Mouse (Mus musculus): Measurements from ENCODE around the gene Filip1l. TPM values are rescaled to one million over a fixed set of nuclear protein-coding genes. Genes with fewer than 3 reads are reported as not detected.

Gene Filip1l
- total RNA-seq, 2 experiments from 2014 or later, result 3.0 to 3.5 TPM

DNA sequence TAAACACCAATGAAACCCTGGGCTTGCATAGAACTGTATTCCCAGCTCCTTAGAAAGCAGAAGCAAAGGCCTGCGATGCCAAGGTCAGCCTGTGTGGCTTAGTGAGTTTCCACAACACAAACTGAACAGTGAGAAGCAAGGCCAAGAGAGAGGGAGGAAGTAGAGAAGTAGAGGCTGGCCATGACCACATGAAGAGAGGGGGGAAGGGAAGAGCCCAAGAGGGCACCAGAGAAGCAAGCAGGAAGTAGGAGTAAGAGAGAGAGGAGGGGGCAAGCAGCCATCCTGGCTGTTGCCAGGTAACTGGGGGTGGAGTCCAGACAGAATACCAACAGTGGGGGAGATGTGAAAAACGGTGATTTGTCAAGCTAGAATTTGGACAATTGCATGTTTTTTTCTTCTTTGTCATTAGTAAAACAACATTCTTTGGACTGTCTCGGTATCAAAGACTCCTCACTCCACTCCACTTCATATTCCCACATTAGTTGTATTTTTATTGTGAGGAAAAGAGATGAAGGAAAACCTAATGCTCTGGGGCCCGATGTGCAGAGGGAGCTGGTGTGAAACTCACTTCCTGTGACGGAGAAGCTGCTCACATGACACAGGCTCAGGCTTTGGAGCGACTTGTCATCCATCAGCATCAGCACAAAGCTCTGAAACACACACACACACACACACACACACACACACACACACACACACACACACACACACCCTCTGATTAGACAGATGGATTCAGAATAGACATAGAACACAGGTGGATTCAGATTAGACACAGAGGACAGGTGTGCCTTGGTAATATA, 70.3 kb downstream of the Filip1l start:
- no peak for DNase-seq (ENCODE audit: low spot score in 2 of 2)
- intact Hi-C loops (cut with DNase I), result no loop called here

DNA sequence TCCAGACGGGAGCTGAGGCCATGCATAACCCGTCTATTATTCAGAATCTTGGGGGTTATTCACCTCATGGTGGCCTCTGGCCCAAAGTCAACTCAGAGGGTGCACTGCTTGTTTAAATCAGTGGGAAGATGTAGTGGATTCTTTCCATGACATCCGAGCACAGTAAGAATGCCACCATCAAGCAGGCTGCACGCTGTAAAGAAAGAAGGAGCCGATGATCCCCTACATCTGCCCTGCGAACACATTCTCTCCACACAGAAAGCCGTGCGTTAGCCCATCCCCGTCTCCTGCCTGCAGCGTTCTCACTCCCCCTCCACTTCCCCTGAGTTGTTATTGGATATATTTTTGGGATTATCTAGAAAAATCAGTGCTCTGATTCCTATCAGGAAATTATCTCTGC, 73.8 kb downstream of the Filip1l start:
- intact Hi-C loops (cut with DNase I), result no loop called here
- DNase-seq (ENCODE audit: low spot score in 2 of 2), result no peak

DNA sequence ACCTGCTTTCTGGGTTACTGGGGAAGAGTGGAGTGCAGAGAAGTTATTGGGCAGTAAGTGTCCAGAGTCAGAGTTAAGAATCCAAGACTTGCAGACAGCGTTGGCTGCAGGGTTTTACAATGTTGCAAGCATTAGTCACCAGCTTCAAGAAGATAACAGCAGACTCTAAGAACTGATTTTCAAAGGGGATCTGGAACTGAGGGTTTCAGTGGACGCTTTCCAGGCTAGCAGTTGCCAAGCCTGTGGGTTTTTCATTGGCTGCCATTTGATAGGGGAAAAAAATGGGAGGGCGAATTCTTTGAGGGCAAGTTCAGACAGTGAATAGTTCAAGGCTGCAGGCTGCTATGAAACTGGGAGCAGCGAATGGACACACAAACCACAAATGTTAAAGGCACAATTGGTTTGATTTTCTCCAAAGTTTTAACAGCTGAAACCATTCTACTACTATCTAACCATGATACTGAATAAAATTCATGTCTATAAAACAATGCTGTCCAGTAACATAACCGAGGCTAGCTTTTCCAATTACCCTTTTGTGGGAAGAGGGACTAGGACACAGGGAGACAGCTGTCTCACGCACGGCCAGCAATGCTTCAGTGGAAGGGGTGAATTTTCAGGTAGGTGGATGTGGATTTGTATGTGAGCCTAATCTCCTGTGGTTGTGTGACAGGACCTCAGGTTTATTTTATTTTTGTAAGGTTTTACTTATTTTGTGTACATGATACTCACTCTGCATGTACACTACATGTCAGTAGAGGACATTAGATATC, 74.8 kb downstream of the Filip1l start:
- DNase-seq (ENCODE audit: low spot score in 2 of 2), result no peak
- intact Hi-C loops (cut with DNase I), result no loop called here

DNA sequence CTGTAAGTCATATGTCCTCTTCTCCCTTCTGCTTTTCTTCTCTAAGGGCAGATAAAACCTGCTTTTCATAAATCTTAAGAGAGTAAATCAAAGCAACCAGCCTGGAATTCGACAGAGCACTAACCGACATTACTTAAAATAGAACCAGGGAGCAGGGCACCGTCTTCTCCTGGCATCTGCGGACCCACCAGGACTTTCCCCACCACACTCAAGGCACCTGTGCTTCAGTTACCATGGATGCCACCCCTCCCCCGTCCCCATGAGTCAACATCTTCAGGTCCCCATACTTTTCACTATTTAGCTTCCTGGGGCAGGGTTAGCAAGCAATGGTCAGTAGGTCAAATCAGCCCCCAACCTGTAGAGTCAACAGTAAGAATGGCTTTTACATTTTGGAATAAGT, 76.1 kb downstream of the Filip1l start:
- DNase-seq (ENCODE audit: low spot score in 2 of 2), result no peak
- intact Hi-C loops (cut with DNase I), result no loop called here

DNA sequence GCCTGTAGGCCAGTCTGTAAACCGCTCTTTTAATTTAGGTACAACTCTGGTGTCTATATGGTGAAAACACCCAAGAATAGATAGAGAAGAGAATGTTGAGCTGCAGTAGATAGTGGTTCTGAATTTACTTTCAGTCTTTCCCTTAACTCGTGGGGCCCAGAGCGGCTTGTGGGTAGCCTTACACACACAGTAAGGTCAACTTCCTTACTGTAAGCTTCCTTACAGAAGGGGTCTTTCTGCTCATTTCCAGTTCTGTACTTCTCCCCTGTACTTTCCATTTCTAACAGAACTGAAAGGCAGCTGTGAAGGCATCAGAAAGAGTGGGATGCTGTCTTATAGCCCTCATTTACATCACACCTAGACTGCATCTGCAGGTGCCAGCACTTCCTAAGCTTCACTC, 78.4 kb downstream of the Filip1l start:
- DNase-seq (ENCODE audit: low spot score in 2 of 2), result no peak
- intact Hi-C loops (cut with DNase I), result no loop called here

DNA sequence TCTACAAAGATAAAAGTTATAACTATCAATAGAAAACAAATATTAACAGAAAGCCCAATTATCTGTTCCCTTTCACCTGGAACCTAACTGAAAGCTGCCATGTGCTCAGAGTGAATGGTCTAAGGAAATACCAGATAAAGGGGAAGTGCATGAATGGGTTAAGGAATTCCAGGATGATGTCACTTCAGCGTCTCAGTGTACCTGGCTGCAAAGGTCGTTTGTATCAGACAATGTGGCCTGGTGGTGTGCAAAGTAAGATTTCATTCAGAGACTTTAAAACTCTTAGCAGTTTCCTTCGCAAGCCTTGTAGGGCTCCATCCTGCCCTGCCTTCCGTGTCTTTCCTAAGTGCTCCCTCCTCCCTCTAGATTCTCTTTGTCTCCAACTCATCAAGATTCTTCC, 80.3 kb downstream of the Filip1l start:
- no peak for DNase-seq (ENCODE audit: low spot score in 2 of 2)
- intact Hi-C loops (cut with DNase I), result no loop called here

DNA sequence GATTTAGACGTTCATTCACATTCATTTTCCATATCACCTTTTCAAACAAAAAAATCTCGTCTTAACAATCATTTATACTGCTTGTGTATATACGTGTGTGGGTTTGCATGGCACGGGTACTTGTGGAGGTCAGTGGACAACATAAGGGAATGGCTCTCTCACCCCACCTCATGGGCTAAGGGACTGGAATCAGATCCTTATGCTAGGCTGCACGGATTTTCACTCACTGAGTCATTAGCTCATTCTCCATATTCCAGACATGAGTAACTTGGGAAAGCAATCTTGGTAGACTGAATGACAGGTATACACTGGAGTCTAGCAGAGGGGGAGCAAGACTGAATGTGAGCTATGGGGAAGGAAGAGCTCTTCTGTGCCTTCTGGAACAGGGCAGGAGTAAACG, 80.8 kb downstream of the Filip1l start:
- no peak for DNase-seq (ENCODE audit: low spot score in 2 of 2)
- intact Hi-C loops (cut with DNase I), result no loop called here

DNA sequence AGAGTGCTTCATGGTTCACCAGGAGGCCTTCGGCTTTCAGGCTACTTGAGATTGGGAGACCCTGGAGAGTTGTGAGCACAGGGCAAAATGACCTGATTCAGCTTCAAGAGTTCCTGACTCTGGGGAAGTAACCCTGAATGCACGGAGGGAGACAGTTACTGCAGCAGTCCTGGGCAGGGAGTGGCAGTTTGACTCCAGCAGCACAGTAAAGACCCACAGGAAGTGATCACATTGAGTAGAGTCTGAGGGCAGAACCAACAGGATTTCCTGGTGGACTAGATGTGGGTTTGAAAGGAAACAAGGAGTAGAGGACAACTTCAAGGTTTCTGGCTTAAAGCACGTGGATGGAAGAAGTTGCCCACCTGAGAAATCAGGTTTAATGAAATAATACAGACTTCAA, 81.7 kb downstream of the Filip1l start:
- no peak for DNase-seq (ENCODE audit: low spot score in 2 of 2)
- intact Hi-C loops (cut with DNase I), result no loop called here

DNA sequence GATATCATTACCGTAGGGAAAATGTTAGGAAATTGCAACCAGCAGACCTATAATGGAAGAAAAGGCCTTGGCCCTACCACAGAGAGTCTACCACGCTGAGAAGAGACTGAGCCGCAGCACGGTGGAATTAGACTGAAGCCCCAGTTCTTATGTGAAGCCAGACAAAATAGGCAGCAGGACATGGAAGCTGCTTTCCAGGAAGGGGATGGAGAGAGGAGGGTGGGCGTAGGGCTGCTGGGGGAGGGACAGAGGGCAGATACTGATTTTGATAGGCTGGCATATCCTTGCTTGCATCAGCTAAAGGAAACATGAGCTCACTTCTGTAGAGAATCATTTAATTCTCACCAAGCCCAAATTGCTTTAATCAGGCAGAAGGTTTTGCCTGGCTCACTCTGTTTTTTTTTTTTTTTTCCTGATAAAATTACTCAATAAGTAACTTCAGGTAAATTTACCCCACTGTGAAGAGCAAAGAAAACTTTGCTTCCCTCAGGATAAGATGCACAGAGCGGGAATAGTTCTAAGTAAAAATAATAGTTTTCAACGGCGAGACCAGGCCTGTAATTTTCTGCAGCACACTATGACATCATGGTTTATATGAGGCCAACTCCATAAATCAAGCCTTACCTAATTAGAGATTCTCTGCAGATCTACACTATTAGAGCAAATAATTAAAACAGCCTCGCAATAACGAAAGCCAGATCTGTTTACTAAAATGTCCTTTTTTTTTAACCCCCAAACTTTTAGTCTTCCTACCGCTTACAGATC, 84.8 kb downstream of the Filip1l start:
- no peak for DNase-seq (ENCODE audit: low spot score in 2 of 2)
- intact Hi-C loops (cut with DNase I), result no loop called here

DNA sequence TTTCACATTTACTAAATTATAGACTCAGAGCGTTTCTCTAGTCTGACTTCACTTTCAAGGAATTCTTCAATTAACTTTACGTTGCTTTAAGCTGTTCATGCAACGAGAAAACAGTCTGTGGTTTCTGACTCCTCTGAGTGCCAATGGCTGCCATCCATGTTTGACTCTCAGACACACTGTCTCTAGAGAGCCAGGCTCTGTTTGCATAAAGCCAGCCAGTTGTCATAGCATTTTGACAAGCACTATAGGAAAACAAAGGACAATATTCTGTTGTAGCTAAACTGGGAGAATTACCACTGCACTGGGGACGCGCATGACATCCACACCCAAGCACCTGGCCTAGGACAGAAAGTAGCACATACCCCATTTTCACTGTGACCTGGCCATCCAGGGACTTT, 85.4 kb downstream of the Filip1l start:
- DNase-seq (ENCODE audit: low spot score in 2 of 2), result no peak
- intact Hi-C loops (cut with DNase I), result no loop called here

DNA sequence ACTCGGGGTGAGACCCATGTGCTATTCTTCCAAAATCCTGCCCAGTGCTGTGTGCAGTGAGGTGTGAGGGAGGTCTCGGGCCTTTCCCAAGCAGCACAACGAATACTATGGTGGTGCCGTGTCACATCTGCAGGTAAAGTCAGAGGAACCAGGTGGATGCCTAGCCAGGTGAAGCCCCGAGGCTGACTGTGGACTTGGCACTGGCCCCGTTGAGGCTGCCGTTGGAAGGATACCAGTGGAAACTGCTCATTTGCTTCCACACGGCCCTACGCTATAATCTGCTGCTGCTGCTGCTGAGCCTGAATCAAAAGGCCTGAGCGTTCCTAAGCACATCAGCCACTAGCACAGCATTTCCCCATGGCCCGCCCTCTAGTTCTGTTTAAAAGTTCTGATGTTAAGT, 86.3 kb downstream of the Filip1l start:
- intact Hi-C loops (cut with DNase I), result no loop called here

DNA sequence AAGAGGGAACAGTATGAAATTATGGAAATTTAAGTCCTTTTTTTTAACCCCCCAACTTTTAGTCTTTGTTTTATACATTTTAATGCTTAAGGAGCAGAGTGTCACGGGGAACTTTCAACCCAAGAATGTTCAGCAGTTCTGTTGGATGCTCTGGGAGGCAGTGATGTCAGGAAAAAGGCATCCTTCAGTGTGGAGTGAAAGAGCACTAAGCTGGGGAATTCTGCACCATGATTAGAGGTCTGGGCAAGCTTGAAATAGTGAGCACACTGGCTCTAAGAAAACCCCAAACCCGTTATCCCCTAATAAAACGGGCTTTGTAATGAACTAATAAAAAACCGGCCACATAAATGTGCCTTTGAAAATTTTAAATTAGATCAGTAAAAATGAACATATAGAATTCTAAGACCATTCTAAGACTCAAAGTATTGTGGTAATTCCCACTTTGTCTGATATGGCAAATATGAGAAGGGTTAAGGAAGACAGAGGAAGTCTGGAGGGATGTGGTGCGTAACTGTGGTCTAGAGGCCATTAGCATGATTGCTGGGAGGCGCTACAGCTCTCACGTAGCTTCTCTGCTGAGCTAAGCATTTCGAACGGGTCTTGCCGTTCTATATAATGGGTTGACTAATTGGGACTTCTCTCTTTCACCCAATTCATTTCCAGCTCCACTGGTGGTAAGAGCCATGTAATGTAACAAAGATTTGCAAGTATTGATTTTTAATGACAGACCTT, 88.0 kb downstream of the Filip1l start:
- intact Hi-C loops (cut with DNase I), result no loop called here
- DNase-seq (ENCODE audit: low spot score in 2 of 2), result no peak

More for the DNA sequence above, 86.3 kb downstream of the Filip1l start:
- no peak for DNase-seq (ENCODE audit: low spot score in 2 of 2)

DNA sequence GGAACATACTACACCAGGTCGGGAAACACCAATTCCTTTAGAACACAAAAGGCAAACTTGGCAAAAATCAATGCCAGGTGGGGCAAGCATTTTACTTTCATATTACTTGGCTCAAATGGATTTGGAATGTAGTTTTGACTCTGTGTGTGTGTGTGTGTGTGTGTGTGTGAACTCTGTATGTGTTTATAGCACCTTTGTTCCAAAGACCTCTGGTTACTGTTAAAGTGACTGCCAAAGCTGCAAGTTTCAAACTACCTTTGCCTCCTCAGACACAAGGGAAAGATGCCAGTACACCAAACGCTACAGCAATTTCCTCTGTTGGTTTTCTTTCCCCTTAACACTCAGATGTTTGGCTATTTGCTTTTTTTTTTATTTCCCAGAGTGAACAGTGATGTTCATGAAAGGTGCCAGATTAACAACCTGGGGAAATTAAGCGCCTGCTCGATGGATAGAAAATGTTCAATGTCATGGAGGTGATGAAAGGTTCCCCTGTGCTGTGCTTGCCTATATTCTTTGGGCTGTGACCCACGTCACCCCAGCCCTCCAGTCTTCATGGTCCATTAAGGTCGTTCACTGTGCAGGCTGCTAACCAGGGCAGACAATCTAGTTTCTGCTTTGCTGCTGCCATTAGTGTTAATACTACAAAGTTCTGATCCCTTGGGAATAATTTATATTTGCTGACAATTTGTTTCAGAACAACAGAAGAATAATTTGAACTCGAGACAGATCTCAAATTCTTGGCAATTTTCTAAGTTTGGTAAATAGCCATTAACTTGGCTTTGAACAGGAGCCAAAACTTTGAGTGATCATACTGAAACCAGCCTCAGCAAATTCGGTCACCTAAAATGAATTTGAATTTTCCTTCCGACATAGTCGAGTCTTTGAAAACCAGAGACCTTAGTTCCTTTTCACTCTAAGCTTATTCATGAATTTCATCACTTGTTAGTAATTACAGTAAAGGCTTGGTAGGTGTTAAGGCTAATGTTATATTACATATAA, 92.5 kb downstream of the Filip1l start:
- no peak for DNase-seq (ENCODE audit: low spot score in 2 of 2)
- intact Hi-C loops (cut with DNase I), result no loop called here

DNA sequence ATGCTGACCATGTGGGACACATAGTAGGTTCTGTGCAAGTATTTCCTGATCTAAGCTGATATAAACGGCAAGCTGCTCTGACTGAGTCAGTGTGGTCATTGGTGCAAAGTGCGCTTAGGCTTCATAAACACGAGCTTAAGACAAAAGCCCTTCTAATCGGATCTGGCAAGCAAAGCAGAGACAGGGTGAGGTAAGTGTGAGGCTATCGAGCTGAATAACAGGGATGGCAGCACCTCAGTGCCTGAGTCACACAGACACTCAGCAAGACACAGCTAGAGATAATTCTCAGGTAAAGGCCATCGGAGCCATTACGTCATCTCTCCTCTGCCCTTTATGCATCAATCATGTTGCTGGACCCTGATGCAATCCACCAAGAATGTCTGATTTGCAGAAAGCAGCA, 100.1 kb downstream of the Filip1l start:
- intact Hi-C loops (cut with DNase I), result no loop called here
- no peak for DNase-seq (ENCODE audit: low spot score in 2 of 2)

DNA sequence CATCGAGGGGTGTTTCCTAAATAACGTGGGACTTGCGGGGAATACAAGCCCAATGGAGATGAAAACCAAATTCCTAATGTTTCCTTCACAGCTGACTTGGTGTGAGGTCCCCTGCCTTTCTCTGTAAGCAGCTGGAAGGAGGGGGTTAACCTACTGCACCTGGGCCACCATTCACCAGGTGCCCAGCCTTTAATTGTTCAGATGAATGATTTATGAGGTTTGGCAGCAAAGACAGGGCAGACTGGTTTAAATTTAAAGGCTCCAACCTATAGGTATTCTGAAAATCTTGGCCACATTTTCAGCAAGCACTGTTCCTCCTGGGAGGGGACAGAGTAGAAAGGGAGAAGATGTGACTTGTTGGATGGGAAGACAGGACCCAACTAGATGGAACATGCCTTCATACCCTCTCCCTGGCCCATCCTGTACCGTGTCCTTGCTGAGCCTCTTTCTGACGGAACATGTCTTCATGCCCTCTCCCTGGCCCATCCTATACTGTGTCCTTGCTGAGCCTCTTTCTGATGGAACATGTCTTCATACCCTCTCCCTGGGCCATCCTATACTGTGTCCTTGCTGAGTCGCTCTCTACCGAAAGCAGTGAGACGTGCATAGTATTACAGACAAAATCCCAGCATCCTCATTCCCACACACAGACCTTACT, 101.3 kb downstream of the Filip1l start:
- intact Hi-C loops (cut with DNase I), result no loop called here
- DNase-seq (ENCODE audit: low spot score in 2 of 2), result no peak

DNA sequence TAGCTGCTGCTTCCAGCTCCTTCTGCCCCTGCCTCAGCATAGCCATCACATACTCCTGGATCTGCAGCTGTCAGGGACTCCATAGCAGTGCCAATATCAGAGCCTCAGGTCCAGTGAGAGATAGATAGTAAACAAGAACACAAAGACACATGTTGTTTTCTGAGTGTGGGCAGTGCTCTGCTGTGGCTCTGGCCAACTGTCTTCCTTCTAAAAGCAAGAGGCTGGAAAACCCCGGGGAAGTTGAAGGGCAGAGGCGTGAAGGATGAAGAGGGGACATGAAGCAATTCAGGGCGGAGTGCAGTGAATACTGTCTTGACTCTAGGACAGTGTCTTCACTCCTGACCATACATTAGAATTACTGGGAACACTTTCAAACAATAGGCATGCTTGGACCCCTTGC, 102.7 kb downstream of the Filip1l start:
- DNase-seq (ENCODE audit: low spot score in 2 of 2), result no peak
- intact Hi-C loops (cut with DNase I), result no loop called here

DNA sequence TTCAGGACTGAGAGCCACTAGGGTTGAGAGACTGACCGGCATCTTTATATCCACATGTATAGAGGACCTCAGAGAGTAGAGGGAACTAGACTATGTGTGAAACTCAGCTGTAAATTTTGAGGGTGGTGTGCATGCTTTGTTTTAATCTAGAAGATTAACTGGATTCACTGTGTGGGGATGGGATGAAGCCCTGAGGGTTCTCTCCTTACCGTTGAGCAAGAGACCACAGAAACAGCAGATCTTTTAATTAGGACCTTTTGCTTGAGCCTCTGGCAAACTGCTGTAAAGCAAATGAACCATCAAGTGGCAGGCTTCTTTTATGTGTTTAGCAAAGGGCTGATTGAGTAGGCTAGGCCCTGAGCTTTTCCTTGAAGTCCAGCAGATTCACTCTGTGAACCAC, 103.1 kb downstream of the Filip1l start:
- DNase-seq (ENCODE audit: low spot score in 2 of 2), result no peak
- intact Hi-C loops (cut with DNase I), result no loop called here

DNA sequence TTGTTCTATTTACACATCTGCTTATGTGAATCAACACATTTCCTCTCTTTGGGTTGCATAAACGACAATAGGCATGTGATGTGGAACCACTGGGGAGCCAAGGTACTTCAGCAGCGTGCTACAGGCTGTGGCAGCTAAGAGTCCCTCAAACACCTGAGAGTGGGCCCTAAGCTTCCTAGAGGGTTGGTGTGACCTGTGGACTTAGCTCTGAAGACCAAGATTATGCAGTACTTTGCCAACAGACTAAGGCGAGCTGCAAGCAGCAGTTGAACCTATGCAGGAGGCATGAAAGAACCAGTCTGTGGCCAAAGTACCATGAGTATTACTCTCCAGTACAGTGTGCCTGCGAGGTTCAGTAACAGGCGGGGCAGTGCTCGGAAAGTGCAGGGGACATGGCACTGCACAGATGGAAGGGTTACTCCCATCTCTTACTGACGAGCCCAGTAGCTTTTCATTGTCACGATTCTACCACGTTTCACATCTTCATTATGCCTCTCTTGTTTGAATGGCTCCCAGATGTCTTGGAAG, 112.6 kb downstream of the Filip1l start:
- DNase-seq (ENCODE audit: low spot score in 2 of 2), result no peak
- intact Hi-C loops (cut with DNase I), result no loop called here
